Mouse (Mus musculus) embryonic facial prominence, embryonic 12.5 days (tissue): ENCODE measurements around the gene Cacnb1. TPM values are rescaled to one million over a fixed set of nuclear protein-coding genes. Genes with fewer than 3 reads are reported as not detected.

Experiments
- ATAC-seq: fragments of 200-750 bp; cut with Nextera tagmentation; 2 replicates; pipeline ENCODE4 v1.8.0; 2017; ENCODE audit not compliant: insufficient number of reproducible peaks, insufficient read depth, low FRiP score, low TSS enrichment
- H3K27ac ChIP-seq: fragments of 300-500 bp; sonication (generic); 2 replicates; pipeline ENCODE4 v1.5.1; 2016; ENCODE audit warnings: mild to moderate bottlenecking
- H3K27me3 ChIP-seq: fragments of 300-500 bp; sonication (generic); 2 replicates; pipeline ENCODE4 v1.6.1; 2016; ENCODE audit warnings: mild to moderate bottlenecking, moderate library complexity
- H3K36me3 ChIP-seq: fragments of 300-500 bp; sonication (generic); 2 replicates; pipeline ENCODE4 v1.6.1; 2016; ENCODE audit warnings: mild to moderate bottlenecking
- H3K4me1 ChIP-seq: fragments of 300-500 bp; sonication (generic); 2 replicates; pipeline ENCODE4 v1.6.1; 2016
- H3K4me2 ChIP-seq: fragments of 300-500 bp; sonication (generic); replicated peaks from 2 replicates; pipeline ENCODE4 v1.6.1; 2016; ENCODE audit warnings: mild to moderate bottlenecking, moderate library complexity
- H3K4me3 ChIP-seq: fragments of 300-500 bp; sonication (generic); 2 replicates; pipeline ENCODE4 v1.5.1; 2016; ENCODE audit warnings: mild to moderate bottlenecking
- H3K9ac ChIP-seq: fragments of 300-500 bp; sonication (generic); 2 replicates; pipeline ENCODE4 v1.6.1; 2016; ENCODE audit warnings: mild to moderate bottlenecking, moderate library complexity
- H3K9me3 ChIP-seq: fragments of 300-500 bp; sonication (generic); 2 replicates; pipeline ENCODE4 v1.6.1; 2016; ENCODE audit warnings: mild to moderate bottlenecking, moderate library complexity
- WGBS: fragments of 180-500 bp; shearing (Covaris S2); methylation state at CpG from one replicate; pipeline ENCODE4 v1.1.7; 2016; 5-methylcytosine and 5-hydroxymethylcytosine counted together
- polyA plus RNA-seq: library from polyadenylated mRNA; unstranded; fragments of >200 nt; fragmentation: Nextera tagmentation; extraction: Ambion mirVana; gene quantifications from 2 replicates; pipeline ENCODE4 v1.2.1, GENCODE M21; 2016

Gene Cacnb1
- polyA plus RNA-seq, 1 experiment from 2014 or later: 16.6 TPM

DNA sequence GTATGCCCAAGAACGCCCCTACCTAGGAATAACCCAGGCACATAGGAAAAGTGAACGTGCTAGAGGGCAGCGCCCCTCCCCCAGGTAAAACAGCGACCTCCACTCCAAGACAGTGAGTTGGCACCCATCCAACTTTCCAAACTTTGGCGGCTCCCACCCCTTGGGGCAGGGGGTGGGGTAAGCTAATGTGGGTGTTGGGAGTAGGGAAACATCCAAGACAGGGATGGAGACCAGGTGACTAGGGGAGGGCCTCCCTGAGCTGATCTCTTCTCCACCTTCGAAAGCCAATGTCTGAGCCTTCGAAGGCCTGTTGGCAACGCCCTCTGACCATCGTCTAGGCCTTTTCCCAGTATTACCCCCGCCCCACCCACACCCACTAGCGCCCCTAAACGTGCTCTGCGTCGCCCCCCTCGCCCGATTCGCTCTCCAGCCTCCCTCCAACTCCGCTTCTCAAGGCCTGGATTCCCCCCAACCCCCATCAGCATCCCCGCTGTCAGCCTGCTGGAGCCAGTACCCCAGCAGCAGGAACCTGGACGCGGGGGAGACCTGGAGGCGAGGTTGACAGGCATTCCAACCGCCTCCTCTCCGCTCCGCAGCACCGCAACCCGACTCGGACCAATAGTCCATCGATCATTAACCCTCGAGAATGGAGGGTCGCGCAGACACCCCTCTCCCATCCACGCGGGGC, 1.1 kb downstream of the Cacnb1 start:
- peaks cover 48% of the 10 kb centered on the region for H3K4me1 ChIP-seq
- peak overlapping the region; percentile 86 for H3K9ac ChIP-seq
- H3K9me3 ChIP-seq: no peaks in the 10 kb centered on the region
- no peaks in the 10 kb centered on the region for H3K27me3 ChIP-seq
- ATAC-seq: peak; percentile 22; the same call in 1 of the 2 replicates
- peak overlapping the region; percentile 76 for H3K4me3 ChIP-seq
- peak overlapping the region; percentile 84 for H3K27ac ChIP-seq
- H3K36me3 ChIP-seq: peaks cover 13% of the 10 kb centered on the region
- H3K4me2 ChIP-seq: peak overlapping the region; percentile 85
- WGBS: 4% methylated on average over 34 of the region's 34 CpGs

DNA sequence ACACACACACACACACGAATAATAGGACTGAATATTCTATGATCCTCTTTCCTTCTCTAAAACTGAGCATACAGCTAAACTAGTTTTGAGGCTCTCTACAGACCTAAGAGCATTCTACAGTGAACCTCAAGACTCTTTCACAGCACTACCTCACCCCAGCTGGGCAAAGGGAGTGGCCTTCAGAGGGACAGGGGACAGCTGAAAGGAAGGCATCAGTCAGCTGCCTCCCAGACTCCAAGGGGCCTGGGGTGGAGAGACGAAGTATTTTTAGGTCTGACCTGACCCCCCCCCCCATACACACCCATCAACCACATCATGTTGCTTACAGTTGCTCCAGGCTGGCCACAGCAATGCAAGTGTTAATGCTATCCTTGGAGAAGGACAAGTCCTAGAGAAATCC, 1.7 kb downstream of the Cacnb1 start:
- 44% methylated on average over 2 of the region's 2 CpGs for WGBS
- Histone ChIP-seq H3K4me2 (peak overlapping the region; percentile 85), H3K4me1 (peaks cover 47% of the 10 kb centered on the region), H3K27me3 (no peaks in the 10 kb centered on the region), H3K4me3 (peak overlapping the region; percentile 76), H3K9ac (peak overlapping the region; percentile 86), H3K9me3 (no peaks in the 10 kb centered on the region), H3K36me3 (peaks cover 19% of the 10 kb centered on the region), H3K27ac (no peak overlapping the region)
- no peak for ATAC-seq

DNA sequence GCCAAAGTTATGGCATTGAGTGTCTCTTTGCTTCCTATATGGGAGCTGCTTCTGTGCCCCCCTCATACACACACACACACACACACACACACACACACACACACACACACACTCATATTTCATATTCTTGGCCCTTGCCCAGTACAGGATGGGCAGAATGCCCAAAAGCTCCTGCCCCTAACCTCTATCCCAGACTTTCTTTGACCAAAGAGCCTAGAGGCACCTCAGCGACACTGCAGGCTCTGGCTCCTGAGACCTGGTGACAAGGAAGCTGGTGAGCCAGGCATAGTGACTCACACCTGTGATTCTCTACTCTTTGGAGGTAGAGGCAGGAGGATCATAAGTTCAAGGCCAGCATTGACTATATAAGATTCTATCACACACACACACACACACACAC, 2.1 kb downstream of the Cacnb1 start:
- Histone ChIP-seq H3K4me1 (peaks cover 43% of the 10 kb centered on the region), H3K9ac (peak overlapping the region; percentile 15; the same call in 1 of the 2 replicates), H3K9me3 (no peaks in the 10 kb centered on the region), H3K27ac (no peak overlapping the region), H3K27me3 (no peaks in the 10 kb centered on the region), H3K4me2 (peak overlapping the region; percentile 85), H3K36me3 (peaks cover 23% of the 10 kb centered on the region), H3K4me3 (peak overlapping the region; percentile 76; the same call in 1 of the 2 replicates)
- no peak for ATAC-seq
- WGBS: 52% methylated on average over 1 of the region's 1 CpGs

DNA sequence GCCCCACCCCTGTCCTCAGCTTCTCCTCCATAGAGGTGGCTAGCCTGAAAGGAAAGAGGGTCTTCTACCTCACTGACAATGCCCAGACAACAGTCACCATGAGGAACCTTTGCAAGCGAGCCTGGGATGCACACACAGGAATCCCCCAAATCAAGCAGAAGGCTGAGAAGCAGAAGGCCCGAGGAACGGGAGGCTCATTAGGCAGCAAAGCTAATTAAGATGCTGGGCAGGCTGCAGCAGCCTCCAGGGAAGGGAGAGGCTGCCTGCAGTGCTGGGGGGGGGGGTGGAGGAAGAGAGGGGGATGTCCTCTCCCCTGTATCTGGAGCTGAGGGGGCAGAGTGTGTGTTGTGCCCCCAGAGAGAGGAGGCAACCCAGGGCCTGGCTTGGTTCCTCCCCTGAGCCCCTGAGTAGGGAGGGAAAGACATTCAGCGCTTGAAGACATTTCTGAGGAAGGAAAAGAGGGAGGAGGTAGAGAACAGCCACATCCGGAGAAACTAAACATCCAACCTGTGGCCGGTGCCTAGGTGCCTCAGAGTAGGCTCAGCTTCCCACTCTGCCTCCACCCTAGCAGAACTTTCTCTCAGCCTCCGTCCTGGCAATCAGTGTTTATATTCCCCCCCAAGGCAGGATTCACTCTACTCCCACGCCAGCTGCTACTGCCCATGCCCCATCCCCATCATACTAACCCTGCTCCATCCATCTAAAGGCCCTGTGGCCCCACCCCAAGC, 2.8 kb downstream of the Cacnb1 start:
- H3K4me3 ChIP-seq: 0 out of 2 replicates have a peak overlapping the region, but pooled peaks have one; percentile 12
- 0 out of 2 replicates have a peak overlapping the region, but pooled peaks have one; percentile 30 for H3K27ac ChIP-seq
- WGBS: 33% methylated on average over 8 of the region's 8 CpGs
- no peaks in the 10 kb centered on the region for H3K9me3 ChIP-seq
- no peaks in the 10 kb centered on the region for H3K27me3 ChIP-seq
- peak overlapping the region; percentile 39 for H3K9ac ChIP-seq
- peaks cover 30% of the 10 kb centered on the region for H3K36me3 ChIP-seq
- H3K4me2 ChIP-seq: peak overlapping the region; percentile 85
- no peak for ATAC-seq
- H3K4me1 ChIP-seq: peaks cover 43% of the 10 kb centered on the region

DNA sequence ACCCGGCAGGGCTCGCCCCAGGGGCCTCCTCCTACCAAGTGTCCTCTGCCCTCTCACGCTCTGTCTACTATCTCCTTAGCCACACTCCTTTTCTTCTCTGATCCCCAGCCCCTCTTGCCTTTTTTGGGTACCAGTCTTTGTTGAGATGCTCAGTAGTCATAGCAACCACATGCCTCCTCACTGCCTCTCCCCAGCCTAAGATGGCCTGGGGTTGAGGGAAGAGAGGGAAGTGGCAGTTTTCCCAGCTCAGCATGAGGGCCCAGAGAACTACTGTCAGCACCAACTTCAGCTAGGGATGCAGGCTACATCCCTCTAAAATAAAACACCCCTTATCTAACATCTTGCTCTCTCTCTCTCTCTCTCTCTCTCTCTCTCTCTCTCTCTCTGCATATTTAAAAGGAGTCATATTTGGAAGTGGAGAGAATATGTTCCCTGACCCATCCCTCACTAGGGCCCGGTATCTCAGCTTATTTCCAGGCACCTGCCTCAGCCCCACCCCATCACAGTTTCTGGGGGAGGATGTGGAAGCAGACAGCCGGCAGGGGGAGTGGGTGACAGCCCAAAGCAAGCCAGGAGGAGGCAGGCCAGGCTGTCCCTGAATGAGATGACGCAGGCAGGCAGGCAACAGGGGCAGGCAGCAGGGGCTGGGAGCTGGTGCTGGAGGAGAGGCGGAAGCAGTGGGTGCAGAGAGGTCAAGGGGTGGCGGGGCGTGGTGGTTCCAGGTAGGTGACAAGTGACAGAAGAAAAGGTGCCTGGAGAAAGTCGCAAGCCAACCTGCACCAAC, 3.8 kb downstream of the Cacnb1 start:
- 32% methylated on average over 10 of the region's 10 CpGs for WGBS
- Histone ChIP-seq H3K36me3 (peaks cover 37% of the 10 kb centered on the region), H3K9ac (peak overlapping the region; percentile 39; the same call in 1 of the 2 replicates), H3K27me3 (no peaks in the 10 kb centered on the region), H3K4me1 (peaks cover 43% of the 10 kb centered on the region), H3K4me3 (0 out of 2 replicates have a peak overlapping the region, but pooled peaks have one; percentile 7), H3K9me3 (no peaks in the 10 kb centered on the region), H3K4me2 (peak overlapping the region; percentile 85; the same call in 1 of the 2 replicates), H3K27ac (peak overlapping the region; percentile 24; the same call in 1 of the 2 replicates)
- ATAC-seq: no peak

DNA sequence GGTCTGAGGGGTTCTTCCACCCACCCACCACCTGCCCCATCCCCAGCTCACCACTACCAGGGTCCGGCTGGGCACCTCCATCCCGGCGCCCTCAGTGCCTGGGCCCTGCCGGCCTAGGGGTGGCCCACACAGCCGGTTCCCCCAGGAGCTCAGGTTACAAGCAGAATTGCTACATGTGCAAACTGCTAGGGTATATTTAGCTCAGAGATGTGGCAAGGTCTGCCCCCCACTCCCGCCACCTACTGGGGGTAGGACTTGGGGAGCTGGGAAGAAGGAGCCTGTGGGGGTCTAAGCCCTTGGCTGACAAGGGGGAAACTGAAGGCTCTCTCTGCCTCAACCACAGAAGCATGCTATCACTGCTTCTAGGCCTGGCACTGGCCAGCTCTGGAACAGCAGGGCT, 4.6 kb downstream of the Cacnb1 start:
- no peak for ATAC-seq
- Histone ChIP-seq H3K4me3 (no peak overlapping the region), H3K4me1 (peaks cover 41% of the 10 kb centered on the region), H3K9me3 (no peaks in the 10 kb centered on the region), H3K27ac (no peak overlapping the region), H3K27me3 (no peaks in the 10 kb centered on the region), H3K4me2 (no peak overlapping the region), H3K9ac (no peak overlapping the region), H3K36me3 (peaks cover 41% of the 10 kb centered on the region)
- 50% methylated on average over 6 of the region's 6 CpGs for WGBS

DNA sequence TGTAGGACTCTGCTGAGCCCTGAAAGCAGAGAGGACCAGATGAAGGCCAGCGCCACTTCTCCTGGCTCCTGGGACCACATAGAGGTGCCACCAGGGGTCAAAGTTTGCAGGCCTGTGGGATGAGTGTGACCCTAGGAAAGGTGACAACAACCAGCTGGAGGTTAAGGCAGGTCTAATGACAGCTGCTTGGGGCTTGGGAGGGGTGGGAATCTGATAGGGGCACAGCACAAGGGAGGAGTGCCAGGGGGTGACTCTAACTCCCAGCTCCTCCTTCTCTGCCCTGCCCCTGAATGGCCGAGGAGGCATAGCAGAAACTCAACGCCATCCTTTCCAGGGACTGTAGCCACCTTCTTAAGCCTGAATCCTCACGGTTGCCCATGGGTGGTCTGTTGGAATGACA, 6.0 kb downstream of the Cacnb1 start:
- no peak for ATAC-seq
- no peak overlapping the region for H3K4me3 ChIP-seq
- 61% methylated on average over 4 of the region's 4 CpGs for WGBS
- H3K4me1 ChIP-seq: peaks cover 37% of the 10 kb centered on the region
- no peak overlapping the region for H3K4me2 ChIP-seq
- no peaks in the 10 kb centered on the region for H3K9me3 ChIP-seq
- H3K27ac ChIP-seq: no peak overlapping the region
- H3K9ac ChIP-seq: peak overlapping the region; percentile 15; the same call in 1 of the 2 replicates
- H3K27me3 ChIP-seq: no peaks in the 10 kb centered on the region
- H3K36me3 ChIP-seq: peaks cover 47% of the 10 kb centered on the region

DNA sequence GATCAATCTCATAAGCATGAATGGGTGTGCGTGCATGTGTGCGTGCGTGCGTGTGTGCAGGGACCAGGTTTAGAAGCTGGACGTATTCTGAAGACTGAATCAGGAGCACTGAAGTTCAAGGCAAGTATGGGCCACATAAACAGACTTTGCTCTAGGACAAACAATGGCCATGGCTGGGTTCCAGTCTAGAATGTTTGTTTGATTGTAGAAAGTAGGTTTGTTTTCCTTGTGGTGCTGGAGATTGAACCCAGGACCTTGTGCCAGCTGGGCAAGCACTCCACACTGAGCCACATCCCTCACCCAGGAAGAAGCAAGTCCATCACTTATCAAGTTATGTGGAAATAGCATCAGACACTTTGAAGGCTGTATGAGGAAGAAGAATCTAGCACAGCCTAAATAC, 6.7 kb downstream of the Cacnb1 start:
- ATAC-seq: no peak
- WGBS: 92% methylated on average over 5 of the region's 5 CpGs
- Histone ChIP-seq H3K36me3 (peaks cover 52% of the 10 kb centered on the region), H3K4me3 (no peak overlapping the region), H3K9ac (no peak overlapping the region), H3K27me3 (no peaks in the 10 kb centered on the region), H3K9me3 (no peaks in the 10 kb centered on the region), H3K4me2 (no peak overlapping the region), H3K4me1 (peaks cover 31% of the 10 kb centered on the region), H3K27ac (no peak overlapping the region)

DNA sequence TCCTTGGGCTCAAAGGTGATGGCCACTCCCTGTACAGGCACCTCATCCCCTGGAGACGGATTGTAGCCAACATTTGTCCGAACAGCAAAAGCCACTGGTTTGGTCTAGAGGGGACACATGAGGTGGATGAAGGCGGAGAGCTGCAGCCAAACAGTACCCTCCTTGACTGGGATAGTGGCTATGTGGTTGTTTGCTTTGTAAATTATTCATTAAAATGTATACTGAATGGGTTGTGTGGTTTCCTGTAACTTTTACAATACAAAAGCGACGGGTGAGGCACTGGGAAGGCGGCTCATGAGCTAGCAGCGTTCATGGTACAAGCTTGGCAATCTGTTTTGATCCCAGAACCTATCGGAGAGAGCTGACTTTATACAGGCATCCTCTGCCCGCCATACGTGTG, 10.0 kb downstream of the Cacnb1 start:
- no peak for ATAC-seq
- Histone ChIP-seq H3K27ac (no peak overlapping the region), H3K4me2 (no peak overlapping the region), H3K9ac (no peak overlapping the region), H3K9me3 (no peaks in the 10 kb centered on the region), H3K4me3 (no peak overlapping the region), H3K27me3 (no peaks in the 10 kb centered on the region), H3K36me3 (peaks cover 76% of the 10 kb centered on the region), H3K4me1 (no peaks in the 10 kb centered on the region)
- WGBS: 85% methylated on average over 10 of the region's 10 CpGs

DNA sequence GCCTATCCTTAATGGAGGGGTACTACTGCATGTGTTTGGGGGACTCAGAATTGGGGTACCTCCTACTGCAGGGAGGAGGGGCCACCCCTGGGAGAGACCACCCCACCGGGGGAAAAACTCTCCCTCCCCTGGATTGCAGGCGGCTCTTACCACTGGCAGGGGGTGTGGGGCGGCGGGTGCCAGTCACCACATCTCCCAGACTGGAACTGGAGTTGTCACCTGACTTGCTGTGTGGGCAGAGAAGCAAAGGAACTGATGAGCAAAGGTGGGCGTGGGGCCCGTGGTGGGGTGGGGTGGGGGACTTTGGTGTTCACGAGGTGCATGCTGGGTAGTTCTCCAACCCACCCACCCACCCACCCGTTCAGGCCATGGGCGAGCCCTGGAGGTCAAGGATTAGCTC, 11.1 kb downstream of the Cacnb1 start:
- Histone ChIP-seq H3K9ac (no peak overlapping the region), H3K27ac (no peak overlapping the region), H3K27me3 (no peaks in the 10 kb centered on the region), H3K4me2 (no peak overlapping the region), H3K4me1 (no peaks in the 10 kb centered on the region), H3K36me3 (peaks cover 77% of the 10 kb centered on the region), H3K4me3 (no peak overlapping the region), H3K9me3 (no peaks in the 10 kb centered on the region)
- WGBS: 56% methylated on average over 9 of the region's 9 CpGs
- ATAC-seq: no peak

DNA sequence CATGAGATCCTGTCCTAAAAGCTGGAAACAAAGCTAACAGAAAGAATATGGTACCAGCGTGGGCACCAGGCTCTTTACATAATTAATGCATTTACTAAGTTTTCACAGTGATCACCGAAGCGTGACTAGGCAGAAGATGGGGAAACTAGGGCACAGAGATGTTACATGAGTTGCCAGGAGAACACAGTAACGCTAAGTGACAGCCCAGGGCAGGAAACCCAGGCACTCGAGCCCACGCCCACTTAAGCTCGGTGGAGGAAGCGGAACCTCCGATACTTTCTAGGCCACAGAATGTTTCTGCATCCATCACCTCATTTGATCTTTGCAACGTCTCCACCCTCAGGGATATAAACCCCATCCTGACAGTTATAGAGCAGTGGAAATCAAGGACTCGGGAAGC, 14.7 kb downstream of the Cacnb1 start:
- Histone ChIP-seq H3K4me1 (peaks cover 12% of the 10 kb centered on the region), H3K4me3 (no peak overlapping the region), H3K9me3 (no peaks in the 10 kb centered on the region), H3K27me3 (peaks cover 3% of the 10 kb centered on the region; the same call in 1 of the 2 replicates), H3K27ac (no peak overlapping the region), H3K4me2 (no peak overlapping the region), H3K9ac (no peak overlapping the region), H3K36me3 (peaks cover 70% of the 10 kb centered on the region)
- WGBS: 79% methylated on average over 11 of the region's 11 CpGs
- no peak for ATAC-seq
